Mouse (Mus musculus) T-cell, adult 2 months (primary cell): ENCODE measurements at regions not wholly inside any gene's neighbourhood (a gene's known extent, or its start where the extent isn't known, plus 50 kb on each side); places are given as distances from the start of the nearest gene placed in this dataset.

Experiments
- DNase-seq: peaks from one replicate; pipeline ENCODE4 v3.0.0; 2022; ENCODE audit warnings: low spot score

GRCm38 (mm10) chr11:71411958-71412357 is 181.4 kb upstream of the Nlrp1b start:
- no peak for DNase-seq

- no peak for DNase-seq
Measured at GRCm38 (mm10) chr11:71414403-71415140, 184.0 kb upstream of the Nlrp1b start.

- DNase-seq = no peak
Measured at GRCm38 (mm10) chr11:71415451-71415850, 184.9 kb upstream of the Nlrp1b start.

- DNase-seq = no peak
Measured at GRCm38 (mm10) chr11:71422291-71422840, 191.8 kb upstream of the Nlrp1b start.

- DNase-seq = no peak
Measured at GRCm38 (mm10) chr11:71423242-71423641, 192.7 kb upstream of the Nlrp1b start.

- DNase-seq = no peak
Measured at GRCm38 (mm10) chr11:71424879-71425278, 194.3 kb upstream of the Nlrp1b start.

- no peak for DNase-seq
Measured at GRCm38 (mm10) chr11:71429739-71430138, 199.2 kb upstream of the Nlrp1b start.

- DNase-seq = no peak
Measured at GRCm38 (mm10) chr11:71434241-71434640, 203.7 kb upstream of the Nlrp1b start.

GRCm38 (mm10) chr11:71434886-71435285 is 204.4 kb upstream of the Nlrp1b start:
- no peak for DNase-seq

- no peak for DNase-seq
Measured at GRCm38 (mm10) chr11:71435745-71436144, 205.2 kb upstream of the Nlrp1b start.

- DNase-seq = no peak
Measured at GRCm38 (mm10) chr11:71436335-71436734, 205.8 kb upstream of the Nlrp1b start.

- no peak for DNase-seq
Measured at GRCm38 (mm10) chr11:71436801-71437200, 206.3 kb upstream of the Nlrp1b start.

- no peak for DNase-seq
Measured at GRCm38 (mm10) chr11:71439871-71440270, 209.3 kb upstream of the Nlrp1b start.

GRCm38 (mm10) chr11:71440392-71440791 is 209.9 kb upstream of the Nlrp1b start:
- no peak for DNase-seq

GRCm38 (mm10) chr11:71444056-71444455 is 213.5 kb upstream of the Nlrp1b start:
- no peak for DNase-seq

GRCm38 (mm10) chr11:71446641-71447040 is 216.1 kb upstream of the Nlrp1b start:
- no peak for DNase-seq

GRCm38 (mm10) chr11:71447841-71448745 is 217.6 kb upstream of the Nlrp1b start:
- no peak for DNase-seq

- DNase-seq = no peak
Measured at GRCm38 (mm10) chr11:71480094-71480493, 249.6 kb upstream of the Nlrp1b start.

- no peak for DNase-seq
Measured at GRCm38 (mm10) chr11:71497863-71498262, 251.9 kb upstream of the Wscd1 start.

- DNase-seq = no peak
Measured at GRCm38 (mm10) chr11:71498299-71498698, 251.4 kb upstream of the Wscd1 start.

GRCm38 (mm10) chr11:71502156-71502555 is 247.6 kb upstream of the Wscd1 start:
- DNase-seq = no peak

- peak; percentile 28 for DNase-seq
Measured at GRCm38 (mm10) chr11:71512271-71513066, 237.3 kb upstream of the Wscd1 start.
